Mouse (Mus musculus) v-Abl transformed pro-B cells (cell line): Measurements from ENCODE around the gene Cd24a.

Source experiments
- in situ Hi-C, 2 experiments: fragments of 400-800 bp; cut with MboI; formaldehyde crosslinking; loops; one replicate each; pipeline ENCODE4 v1.15.1; 2025; ENCODE audit not compliant: unreplicated experiment in 2 of 2

Gene Cd24a

DNA sequence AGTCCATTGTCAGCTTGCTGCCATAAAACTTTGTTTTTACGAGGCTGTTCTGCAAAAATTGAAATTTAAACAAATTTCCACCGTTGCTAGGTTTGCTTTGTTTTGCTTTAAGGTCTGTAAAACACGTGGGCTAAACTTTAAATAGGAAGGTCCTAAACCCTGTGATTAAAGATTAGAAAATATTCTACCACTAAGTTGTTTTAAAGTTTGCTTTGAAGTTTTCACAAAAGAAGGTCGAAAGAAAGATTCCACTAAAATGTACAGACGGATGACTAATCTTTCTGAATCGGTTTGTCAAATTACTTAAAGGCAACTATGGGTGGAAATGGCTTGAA, at the start of gene Cd24a:
Cd24a (plus strand) TSS at position 288 of the 335 bp plus-strand sequence.
- in situ Hi-C loops, result loop anchor here (5.0 to 25.0 kb wide), 4 partner anchors 164 to 1534 kb away; no protein-coding TSS in a partner anchor

DNA sequence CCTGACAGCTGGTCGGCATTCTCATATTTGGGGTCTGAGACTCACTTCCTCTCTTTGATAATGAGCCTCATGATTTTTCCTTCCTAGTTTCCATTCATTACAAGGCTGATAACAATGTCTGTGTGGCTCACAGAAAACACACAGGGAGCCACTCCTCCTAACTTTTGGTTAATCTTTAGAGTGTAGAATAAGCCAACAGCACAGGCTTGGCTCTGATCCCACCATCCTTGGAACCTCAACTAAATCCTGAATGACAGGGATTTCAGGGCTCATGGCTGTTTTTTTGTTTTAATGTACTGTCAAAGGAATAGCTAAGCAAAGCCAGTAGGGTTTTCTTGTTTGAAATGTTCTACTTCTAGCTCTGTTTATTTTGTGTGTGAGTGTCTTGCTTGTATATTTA, 43.7 kb upstream of the Cd24a start:
- in situ Hi-C loops, result no loop called here

DNA sequence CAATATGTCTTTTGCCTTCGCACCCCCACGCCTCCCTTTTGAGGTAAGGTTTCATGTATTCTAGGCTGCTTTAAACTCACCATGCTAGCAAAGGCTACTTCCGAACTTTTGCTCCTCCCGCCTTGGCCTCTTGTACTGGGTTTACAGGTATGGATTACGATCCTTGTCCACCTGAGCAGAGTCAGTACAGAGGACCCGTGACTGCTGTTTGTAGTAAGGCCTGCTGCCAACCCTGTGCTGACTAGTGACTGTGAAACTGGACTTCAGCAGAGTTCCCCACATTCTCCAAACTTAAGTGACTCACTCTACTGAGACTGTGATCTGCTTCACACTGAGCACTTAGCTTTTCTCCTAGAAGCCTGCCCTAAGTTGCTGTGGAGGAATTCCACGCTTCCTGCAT, 40.4 kb upstream of the Cd24a start:
- in situ Hi-C loops, result no loop called here

DNA sequence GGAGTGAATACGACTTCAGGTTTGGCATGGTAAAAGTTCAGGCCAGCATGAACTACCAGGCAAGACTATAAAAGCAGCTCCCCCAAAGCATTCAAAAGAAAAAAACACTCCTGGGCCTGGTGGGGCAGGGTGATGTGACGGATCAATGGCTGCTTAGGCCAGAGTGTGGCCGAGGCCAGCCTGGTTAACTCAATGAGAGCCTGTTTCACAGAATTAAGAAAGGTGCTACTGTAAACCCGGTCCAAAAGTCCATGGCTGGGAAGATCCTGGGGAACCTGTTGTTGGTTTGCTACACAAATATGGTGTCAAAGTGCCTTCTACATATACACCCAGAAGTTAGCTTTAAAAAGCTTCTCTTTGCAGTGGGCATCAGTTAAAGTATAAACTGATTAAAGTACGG, 39.3 kb upstream of the Cd24a start:
- in situ Hi-C loops, result no loop called here

DNA sequence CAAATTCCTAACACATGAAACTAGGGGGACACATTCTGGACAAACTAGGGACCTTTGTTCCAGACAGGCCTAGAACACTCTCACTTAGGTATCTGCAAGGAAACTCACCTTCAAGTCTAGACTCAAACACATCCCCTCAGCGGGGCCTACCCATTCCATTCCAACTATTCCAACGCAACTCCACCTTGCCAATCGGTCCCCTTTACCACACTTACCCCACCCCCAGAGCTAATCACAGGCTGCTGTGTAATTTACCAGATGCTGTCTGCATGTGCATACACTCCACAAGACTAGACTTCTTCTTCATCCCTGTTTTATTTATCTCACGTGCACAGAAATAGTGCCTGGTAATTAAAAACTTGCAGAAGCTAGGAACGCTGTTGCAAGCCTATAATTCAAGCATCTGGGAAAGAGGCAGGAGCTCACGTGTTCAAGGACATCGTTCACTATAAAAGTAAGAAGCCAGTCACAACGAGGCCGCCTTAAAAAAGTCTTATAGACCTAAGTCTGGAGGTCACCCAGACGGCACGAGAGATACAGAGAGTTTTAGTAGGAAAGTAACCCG, 38.3 kb upstream of the Cd24a start:
- in situ Hi-C loops, result no loop called here

DNA sequence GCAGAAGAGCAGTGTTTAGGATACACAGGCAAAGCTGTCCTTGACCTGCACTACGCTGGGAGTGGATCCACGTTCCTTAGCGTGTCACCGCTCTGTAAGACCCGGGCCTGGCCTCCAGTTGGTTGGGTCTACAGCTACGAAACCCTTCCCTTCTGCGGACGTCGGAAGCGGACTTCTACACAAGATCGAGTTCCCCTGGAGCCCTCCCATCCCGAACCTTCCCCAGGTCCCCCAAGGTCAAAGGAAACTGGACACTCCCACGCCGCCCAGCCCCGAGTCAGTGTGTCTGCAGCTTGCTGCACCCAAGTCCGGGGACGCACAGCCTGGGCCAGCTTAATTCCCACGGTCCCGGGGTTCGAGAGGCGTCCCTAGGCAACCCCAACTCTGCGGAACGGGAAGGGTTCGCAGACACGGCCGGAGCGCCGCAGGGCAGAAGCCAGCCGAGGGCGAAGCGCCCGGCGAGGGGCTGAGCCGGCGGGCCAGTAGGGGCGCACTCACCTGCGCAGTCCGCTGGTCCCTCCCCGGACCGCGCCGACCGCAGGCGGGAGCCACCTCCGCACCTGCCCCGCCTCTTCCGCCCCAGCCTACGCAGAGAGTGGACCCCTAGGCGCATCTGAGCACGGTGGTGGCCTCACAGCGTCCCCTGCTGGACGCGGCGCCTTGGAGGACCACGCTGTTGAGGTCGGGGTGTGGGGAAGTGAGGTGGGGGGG, 37.5 kb upstream of the Cd24a start, which contains the start of gene 1700021F05Rik:
1700021F05Rik (minus strand) TSS at position 553 of the 711 bp plus-strand sequence.
- in situ Hi-C loops, result no loop called here

DNA sequence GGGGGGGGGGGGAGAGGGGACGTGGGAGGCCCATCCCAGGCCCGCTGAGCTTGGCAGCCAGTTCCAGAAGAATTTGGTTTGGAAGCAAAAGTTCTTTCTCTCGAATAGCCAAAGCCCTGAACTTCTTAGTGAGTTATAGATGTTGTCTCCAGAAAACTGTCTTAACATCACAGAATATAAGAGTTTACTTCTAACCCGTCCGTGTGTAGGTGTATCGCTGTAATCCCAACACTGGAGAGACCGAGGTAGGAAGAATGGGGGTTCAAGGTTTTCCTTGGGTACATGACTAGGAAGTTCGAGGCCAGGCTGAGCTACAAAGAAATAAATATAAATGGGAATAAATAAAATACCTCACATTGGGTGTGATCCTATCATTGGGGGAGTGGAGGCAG, 36.9 kb upstream of the Cd24a start:
- in situ Hi-C loops, result no loop called here

DNA sequence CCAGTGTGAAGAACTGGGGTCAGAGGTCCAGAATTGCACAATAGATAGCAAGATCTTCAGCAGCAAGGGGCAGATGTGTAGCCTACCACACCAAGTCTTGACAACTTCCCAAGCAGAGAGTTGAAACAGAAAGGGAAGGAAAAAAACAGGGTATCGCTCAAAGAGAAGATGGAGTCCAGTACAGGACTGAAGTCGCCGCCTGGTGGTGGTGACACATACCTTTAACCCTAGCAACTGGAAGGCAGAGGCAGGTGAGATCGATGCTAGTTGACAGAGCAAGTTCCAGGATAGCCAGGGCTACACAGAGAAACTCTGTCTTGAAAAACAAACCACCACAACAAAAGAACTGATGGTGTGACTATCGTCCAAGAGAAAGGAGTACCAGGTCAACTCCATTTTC, 28.7 kb upstream of the Cd24a start:
- in situ Hi-C loops, result no loop called here

DNA sequence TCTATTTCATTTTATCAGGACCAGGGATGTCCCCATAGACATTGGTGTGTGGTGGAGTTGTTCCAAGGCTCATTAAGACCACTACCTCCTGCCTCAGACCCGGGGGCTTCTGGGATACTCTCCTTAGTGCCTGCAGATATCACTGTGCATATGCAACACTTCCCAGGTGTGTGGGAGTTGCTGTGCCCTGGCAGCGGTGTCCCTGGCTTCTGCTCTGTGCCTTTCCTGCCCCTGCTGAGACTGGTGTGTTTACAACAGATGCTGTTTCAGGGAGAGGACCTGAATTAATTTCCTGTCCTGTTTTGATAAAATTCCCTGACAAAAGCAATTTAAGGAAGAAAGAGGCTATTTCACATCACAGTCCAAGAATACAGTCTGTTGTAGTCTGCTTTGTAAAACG, 27.2 kb upstream of the Cd24a start:
- in situ Hi-C loops, result loop anchor here (25.0 kb wide), 2 partner anchors 539 to 1486 kb away; no protein-coding TSS in a partner anchor

DNA sequence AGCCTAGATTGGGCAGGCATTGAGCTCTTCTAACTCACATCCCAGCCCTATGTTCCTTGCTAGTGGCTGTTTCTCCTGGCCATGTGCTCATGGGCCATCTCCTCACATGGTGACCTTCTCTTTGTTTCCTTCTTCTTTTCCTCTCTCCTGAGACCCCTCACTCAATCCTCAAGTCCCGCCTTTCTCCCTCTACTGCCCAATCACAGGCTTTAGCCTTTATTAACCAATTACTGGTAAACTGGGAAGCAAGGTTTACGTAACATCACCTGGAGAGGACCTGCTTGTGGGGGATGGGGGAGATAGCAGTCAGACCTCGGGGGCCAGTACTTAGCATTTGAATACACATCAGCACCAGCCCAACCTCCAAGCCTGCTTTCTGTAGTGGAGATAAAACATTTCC, 26.7 kb upstream of the Cd24a start:
- in situ Hi-C loops, result loop anchor here (25.0 kb wide), 2 partner anchors 539 to 1486 kb away; no protein-coding TSS in a partner anchor

DNA sequence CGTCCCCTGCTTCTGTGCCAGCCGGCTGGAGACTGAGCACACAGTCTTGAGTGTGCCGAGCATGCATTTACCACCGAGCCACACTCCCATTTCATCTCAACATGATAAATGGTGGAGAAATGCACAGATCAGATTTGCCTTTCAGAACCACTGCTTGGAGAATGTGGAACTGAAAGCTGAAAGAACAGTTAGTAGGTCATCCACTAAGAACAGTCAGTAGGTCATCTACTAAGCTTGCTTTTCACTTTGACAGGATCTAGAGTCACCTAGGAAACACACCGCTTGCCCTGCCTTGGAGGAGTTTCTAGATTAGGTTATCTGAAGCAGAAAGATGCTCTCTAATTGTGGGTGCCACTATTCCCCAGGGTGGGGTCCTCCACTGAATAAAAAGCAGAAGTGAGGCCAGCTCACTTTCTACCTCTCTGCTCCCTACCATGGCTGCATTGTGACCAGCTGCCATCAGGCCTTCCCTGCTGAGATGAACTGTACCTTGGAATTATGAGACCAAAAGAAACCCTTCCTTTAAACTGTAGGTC, 20.4 kb upstream of the Cd24a start:
- in situ Hi-C loops, result loop anchor here (25.0 kb wide), 2 partner anchors 545 to 1480 kb away; no protein-coding TSS in a partner anchor

DNA sequence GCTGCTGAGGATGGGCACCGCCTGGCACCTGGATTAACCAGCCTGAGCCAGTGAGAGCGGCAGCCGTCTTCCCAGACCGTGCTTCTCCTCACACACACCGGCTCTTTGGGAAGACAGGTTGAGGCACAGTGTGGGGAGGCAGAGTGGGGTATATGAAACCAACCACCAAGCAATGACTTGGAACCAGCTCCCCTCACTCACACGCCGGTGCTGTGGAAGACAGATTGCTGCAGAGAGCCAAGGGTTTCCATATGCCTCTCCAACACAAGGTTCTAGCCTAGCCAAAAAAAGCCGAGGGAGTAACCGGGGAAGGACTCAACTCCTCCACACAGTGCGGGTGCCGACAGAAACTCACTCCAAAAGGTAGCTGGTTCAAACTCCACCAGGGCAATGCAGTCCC, 18.8 kb upstream of the Cd24a start:
- in situ Hi-C loops, result loop anchor here (25.0 kb wide), 2 partner anchors 547 to 1478 kb away; no protein-coding TSS in a partner anchor

DNA sequence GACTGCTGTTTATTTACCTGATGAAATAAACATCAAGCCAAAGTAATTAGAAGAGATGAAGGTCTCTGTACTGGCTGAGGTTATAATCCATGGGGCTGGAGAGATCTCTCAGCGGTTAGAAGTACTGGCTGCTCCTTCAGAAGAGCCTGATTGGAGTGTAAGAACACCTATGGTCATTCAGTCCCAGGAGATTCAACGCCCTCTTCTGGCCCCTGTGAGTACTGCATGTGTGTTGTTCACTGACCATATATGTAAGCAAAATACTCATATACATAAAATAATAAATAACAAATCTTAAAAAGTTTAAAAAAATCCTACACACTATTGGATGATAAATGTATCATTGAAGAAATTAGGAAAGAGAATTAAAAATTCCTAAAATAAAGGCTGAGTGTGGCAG, 17.3 kb upstream of the Cd24a start:
- in situ Hi-C loops, result loop anchor here (25.0 kb wide), 2 partner anchors 548 to 1477 kb away; no protein-coding TSS in a partner anchor

DNA sequence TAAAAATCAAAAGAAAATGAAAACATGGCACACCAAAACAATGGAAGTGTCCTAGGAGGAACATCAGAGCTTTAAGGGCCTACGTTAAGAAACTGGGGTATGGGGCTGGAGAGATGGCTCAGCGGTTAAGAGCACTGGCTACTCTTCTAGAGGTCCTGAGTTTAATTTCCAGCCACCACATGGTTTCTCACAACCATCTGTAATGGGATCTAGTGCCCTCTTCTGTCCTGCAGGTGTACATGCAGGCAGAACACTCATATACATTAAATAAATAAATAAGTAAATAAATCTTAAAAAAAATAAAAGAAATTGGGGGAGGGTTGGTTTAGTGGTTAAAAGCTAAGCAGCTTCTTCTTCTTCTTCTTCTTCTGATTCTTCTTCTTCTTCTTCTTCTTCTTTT, 16.8 kb upstream of the Cd24a start:
- in situ Hi-C loops, result loop anchor here (25.0 kb wide), 2 partner anchors 549 to 1476 kb away; no protein-coding TSS in a partner anchor

DNA sequence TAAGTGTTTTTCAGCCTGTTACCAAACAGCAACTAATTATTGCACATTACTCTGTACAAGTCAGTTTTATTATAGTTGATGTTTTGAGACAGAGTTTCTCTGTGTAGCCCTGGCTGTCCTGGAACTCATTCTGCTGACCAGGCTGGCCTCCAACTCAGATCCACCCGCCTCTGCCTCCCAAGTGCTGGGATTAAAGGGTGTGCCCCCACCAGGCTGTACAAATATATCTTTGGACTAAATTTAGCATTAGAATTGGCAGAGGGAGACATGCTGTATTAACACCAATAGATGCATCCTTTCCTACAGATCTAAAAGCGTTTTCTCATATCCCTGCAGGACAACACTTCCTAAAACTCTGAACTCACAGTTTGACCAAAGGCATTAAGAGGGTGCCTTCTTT, 3.7 kb upstream of the Cd24a start:
- in situ Hi-C loops, result loop anchor here (5.0 to 25.0 kb wide), 7 partner anchors 348 to 1463 kb away; no protein-coding TSS in a partner anchor

DNA sequence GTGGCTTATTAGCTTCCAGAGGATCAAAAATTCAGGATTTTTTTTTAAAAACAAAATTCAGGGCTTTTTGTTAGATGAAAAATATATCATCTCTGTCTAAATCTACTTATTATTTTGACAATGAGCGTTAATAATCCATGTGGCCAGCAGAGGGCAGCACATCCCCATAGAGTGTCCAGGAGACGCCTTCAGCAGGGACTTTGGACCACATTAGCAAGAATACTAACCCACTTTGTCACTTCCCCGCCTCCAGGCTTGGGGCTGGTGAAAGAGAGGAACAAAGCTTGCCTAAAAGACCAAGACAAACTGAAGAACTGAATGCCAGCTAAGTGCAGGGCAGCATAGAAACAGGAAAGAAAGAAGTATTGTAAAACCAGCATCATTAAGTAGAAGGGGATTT, 3.1 kb upstream of the Cd24a start:
- in situ Hi-C loops, result loop anchor here (5.0 to 25.0 kb wide), 10 partner anchors 167 to 1537 kb away; no protein-coding TSS in a partner anchor

DNA sequence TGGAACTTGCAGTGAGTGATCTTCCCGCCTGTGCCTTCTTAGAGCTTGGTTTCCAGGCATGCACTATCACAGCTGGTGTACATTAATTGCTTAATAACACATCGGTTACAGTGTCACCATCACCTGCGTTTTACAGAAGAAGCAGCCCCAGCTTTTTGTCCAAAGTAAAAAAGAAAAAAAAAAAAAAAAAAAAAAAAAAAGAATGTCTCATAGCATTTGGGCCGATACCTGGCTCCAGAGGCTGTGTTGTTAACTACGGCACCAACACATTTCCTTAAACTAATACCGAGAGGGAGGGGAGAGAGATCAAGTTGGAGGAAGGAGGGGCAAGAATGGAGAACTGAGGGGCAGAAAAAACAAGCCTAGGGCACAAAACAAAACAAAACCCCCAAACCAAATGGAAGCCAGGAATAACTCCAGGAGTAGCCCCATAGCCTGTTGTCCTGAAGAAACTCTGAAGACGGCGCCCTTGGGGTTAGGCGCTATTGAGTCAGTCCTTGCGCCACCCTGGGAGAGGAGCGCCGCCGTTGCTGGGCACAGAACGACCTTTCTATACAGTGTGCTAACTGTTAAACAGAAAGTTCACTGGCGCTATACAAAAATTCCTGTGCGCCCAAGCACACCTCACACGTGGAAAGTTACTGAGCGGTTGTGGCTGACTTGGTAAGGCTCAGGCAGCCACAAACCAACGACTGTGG, 636 bp upstream of the Cd24a start:
- in situ Hi-C loops, result loop anchor here (5.0 to 25.0 kb wide), 4 partner anchors 165 to 1535 kb away; no protein-coding TSS in a partner anchor

DNA sequence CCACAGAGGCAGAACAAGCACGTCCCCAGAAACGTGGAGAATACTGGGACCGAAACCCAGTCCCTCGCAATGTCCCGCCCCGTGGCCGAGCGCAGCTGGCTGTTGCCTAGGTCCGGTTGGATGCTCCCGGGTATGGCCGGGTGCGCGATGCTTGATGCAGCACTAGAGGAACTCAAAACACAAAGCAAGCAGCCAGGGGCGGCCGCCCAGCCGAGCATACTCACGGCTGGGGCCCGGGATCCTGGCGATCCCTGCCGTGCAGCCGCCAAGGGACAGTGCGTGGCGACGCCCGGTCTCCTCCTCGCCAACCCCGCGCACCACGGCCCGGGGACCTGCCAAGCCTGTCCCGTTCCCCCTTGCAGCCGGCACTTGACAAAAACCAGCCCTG, 276 bp downstream of the Cd24a start:
- in situ Hi-C loops, result loop anchor here (5.0 to 25.0 kb wide), 4 partner anchors 164 to 1534 kb away; no protein-coding TSS in a partner anchor

DNA sequence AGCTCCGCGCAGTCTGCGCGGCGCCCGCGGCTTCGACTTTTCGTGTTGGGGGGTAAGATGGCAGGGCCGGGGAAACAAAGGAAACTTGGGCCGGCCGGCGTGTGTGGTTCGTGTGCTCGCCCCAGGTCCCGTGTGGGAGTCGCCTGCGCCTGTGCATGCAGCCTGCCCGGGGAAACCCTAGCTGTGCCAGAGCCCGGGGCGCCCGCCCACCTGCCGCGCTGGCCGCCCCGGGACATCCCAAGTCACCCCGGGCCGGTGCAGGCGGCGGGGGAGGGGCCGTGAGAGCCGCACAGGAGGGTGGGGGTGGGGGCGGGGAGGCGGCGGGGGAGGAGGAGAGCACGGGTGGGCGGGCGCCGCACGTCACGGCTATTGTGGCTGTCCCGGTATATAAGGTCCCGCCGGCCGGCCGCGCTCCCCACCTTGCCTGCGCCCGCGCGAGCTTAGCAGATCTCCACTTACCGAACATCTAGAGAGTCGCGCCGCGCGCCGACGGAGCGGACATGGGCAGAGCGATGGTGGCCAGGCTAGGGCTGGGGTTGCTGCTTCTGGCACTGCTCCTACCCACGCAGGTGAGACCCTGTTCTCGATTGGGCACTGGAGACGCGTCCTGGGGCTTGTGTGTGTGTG, 783 bp downstream of the Cd24a start:
- in situ Hi-C loops, result loop anchor here (5.0 to 25.0 kb wide), 4 partner anchors 163 to 1533 kb away; no protein-coding TSS in a partner anchor
